Mouse (Mus musculus) adrenal gland, postnatal 10 days (tissue): ENCODE measurements around the gene Slc18b1. TPM values are rescaled to one million over a fixed set of nuclear protein-coding genes. Genes with fewer than 3 reads are reported as not detected.
A peak's percentile ranks its signal among the peaks of the same experiment; 100 is the strongest.
"Not testable (repeated sequence)": the region's sequence is repeated elsewhere in the genome, so short reads cannot be mapped to it uniquely, and the experiment has no call there.

Experiments
- DNase-seq: peaks from one replicate; pipeline ENCODE4 v3.0.0; 2021; ENCODE audit warnings: mixed read lengths
- long read RNA-seq, 2 experiments: library from polyadenylated mRNA; stranded (forward); transcript quantifications; one replicate each; pipeline ENCODE4 v2.0.0; 2021
- total RNA-seq, 2 experiments: library from RNA; stranded (reverse); gene quantifications; 2 replicates each; pipeline ENCODE4 v1.2.3; 2021

The Slc18b1 gene
- 10 to 100 TPM; 24.8 to 34.7 TPM for total RNA-seq
- long read RNA-seq, experiment 1, partial matches to known transcripts = 0 of 3 reads
- long read RNA-seq, experiment 1, other reads (novel, unspliced or antisense) = 1 of 3 reads
- long read RNA-seq, experiment 2, partial matches to known transcripts = 0 of 9 reads
- long read RNA-seq, experiment 2, other reads (novel, unspliced or antisense) = 5 of 9 reads

DNA sequence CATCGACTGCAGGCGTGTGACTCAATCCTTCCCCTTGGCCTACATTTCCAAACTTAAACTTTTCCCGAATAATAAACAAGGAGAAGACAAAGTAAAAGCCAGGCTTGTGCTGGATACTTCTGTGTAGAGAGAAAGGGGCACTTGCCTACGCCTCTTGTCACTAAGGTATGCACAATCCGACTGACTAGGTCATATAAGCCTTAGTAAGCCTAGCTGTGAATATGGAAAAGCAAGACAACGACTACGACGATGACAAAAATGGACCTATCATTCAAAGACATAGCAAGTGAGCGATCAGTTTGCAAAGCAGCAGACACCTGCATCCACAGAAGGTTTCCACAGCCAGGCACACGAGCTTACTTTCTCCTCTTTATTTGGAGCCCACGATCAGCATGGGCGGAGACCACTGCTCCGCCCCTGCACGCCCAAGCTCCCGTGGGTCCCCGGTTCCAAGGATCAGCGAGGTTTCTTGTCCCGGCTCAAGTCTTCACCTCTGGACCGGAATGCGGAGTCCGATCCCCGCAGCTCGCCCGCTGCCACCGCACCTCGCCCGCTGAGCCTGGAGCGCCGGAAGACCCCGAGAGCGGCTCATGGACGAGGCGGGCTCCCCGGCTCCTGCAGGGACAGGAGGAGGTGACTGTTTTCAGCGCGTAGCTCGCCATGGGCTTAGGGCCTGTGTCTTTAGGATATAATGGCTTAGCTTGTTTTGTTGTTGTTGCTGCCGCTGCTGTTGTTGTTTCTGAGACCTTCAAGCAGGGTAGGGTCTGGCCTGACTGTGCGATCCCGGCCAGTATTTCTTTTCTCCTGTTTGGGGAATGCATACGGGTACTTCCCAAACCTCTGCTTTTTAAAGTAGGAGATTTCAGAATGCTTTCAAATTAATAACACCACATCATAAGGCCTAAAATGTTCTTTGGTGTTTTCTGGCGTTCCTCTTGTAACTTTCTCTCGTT lies at the start of gene Slc18b1:
Slc18b1 (plus strand) TSS at position 436 of the 953 bp plus-strand sequence.
- DNase-seq = peak; percentile 71

DNA sequence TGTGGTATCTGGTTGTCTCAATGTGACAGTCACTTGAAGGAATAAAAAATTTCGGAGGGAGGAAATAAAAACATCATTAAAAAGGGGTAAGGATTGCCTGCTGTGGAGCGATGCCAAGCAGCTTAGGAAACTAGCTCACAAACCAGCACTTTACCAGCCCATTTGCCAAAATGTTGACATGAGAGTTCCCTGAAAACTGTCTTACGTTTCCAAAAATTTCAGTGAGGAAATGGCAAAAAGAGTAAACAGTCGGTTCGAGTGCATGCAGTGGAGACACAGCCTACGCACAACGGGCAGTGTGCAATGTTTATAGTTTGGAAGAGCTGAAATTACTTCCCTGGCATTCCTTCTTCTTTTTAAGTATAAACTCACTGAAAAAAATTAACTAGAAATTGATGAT lies 42.6 kb upstream of the Slc18b1 start:
- DNase-seq = no peak

DNA sequence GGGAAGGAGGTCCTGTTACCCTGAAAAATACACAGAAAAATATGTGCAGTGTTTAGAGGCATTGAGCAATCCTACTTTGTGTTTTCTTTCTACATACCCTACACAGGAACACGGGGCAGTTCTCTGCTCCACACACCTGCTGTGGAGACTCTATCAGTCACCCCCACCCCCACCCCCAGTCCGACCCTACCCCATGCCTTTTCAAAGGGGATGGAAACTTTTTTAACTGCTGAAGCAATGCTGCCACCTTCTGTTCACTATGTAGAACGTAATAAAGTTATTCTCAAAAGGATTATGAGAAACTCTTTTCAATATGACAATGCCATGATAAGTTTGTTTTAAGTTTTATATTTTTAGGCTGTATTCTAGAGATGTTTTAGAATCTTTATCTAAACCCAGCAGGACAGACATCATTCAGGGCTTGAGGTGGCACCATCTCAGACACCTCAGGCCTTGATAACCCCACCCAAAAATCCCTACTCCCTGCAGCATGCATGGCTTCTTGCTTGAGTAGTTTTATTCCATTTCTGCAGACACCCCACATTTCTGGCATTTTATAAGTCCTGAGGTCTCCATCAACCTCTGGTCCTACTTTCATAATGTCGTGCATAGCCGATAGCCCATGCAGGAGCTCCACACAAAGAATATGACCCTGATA lies 19.4 kb upstream of the Slc18b1 start:
- DNase-seq = no peak

DNA sequence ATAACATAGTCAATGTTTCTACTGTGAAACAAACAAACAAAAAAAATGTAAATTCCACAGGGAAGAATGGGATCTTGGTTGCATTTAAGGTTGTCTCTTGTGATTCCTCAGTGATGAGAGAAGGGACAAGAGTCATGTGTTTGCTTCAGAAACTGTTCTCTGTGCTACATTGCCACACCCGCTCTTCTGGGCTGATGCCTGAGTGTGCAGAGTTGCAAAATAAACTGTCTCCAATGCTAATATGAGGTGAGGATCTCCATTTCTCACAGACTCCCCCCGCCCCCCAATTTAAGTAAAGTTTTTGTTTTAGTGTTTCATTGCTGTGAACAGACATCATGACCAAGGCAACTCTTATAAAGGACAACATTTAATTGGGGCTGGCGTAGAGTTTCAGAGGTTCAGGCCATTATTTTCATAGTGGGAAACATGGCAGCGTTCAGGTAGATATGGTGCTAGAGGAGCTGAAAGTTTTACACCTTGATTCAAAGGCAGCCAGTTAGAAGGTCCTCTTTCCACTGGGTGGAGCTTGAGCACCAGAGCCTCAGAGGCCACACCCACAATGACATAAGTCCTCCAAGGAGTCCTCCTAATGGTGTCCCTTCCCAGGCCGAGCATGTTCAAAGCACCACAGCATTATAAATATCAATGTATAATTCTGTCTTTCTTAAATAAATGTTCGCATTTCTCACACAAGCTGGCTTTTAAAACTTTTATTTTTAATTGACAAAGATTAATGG lies 16.1 kb upstream of the Slc18b1 start:
- DNase-seq = peak; percentile 15

DNA sequence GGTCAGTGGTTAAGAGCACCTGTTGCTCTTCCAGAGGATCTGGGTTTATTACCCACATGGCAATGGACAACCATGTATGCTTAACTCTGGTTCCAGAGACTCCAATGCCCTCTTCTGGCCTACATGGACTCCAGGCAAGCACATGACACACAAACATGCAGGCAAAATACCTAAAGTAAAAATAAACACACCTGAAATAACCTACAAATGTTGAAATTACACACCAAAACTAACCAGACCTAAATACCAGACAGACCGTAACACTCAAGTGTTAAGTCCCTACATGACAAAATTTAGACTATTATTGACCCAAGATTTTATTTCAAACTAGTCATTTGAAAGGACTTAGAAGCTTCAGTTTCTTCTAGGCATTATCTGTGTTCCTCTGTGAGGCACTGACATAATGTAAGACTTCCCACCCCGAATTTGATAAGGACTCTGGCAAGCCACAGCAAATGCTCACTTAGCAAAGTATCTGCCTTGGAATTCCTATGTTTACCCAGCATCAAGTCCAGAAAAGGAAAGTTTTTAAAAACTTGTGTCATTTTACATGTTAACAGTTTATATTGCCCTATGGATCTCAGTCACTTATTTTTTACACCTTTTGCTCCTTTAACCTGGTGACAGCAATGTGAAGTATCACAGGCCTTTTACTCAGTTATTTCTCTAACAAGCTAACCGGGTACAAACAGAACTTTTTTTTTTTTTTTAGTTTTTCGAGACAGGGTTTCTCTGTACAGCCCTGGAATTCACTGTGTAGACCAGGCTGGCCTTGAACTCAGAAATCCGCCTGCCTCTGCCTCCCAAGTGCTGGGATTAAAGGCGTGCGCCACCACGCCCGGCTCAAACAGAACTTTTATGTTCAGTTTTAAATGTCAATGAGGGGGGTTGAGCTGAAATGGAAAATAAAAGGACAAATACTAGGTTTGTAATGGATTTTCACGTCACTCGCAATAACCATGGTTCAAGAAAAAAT lies 14.7 kb upstream of the Slc18b1 start:
- no peak for DNase-seq

DNA sequence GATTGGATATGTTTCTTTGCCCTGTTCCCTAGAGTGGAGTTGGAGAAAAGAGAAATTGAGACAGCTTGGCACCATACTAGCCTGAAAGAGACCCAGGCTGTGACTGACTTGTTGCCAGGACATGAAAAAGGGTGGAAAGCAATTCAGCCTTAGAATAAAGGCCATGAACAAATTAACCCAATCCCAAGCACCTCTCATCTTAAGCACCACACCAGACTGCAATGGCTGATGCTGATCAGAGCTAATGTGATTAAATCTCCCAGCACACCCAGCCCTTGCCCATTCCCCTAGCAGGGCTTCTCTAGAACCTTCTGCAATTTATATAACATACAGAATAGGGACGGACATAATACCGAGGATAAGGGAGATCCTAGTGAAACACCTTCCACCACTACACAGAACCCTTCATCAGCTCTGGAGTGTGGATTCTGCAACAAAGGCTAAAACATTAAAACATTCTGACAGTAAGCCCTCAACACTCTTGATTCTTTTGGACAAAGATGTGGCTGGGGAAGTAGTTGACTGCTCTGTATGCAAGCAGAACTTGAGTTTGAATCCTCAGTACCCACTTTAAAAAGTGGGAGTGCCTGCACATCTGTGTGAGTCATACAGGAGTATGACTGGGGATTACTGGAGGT lies 13.8 kb upstream of the Slc18b1 start:
- DNase-seq = no peak

DNA sequence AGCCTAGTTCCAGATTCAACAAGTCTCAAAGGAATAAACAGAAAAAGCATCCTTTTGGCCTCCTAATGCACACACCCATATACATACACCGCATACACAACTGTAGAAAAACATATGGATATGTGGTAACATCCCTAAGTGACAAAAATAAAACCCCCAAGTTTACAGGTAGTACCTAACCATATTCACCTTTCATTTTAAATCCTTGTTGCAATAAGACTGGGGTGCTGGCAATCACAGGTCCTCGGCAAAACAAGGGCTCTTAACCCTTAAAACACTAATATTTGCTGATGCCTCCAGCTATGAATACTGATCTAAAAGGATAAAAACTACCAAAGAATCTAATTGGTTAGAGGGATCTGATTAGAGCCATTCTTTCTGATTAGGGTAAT lies 13.3 kb upstream of the Slc18b1 start:
- DNase-seq = no peak

DNA sequence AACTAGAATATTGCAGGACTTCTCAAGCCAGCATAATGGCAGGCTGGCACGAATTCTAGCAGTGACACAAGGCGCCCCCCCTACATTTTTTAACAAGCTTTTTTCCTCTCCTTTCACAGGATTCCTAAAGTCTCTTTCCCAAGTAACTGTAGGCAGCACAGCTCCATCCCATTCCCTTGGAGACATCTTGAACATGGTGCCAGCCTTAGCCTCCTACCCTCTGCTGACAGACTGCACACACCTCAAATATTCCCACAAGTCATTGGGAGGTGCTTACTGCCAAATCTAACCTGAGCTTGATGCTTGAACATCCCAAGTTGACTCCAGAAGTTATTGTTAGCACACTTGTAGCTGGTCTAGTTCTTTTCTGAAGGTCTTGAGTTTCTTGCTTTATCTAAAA lies 12.7 kb upstream of the Slc18b1 start:
- DNase-seq = no peak

DNA sequence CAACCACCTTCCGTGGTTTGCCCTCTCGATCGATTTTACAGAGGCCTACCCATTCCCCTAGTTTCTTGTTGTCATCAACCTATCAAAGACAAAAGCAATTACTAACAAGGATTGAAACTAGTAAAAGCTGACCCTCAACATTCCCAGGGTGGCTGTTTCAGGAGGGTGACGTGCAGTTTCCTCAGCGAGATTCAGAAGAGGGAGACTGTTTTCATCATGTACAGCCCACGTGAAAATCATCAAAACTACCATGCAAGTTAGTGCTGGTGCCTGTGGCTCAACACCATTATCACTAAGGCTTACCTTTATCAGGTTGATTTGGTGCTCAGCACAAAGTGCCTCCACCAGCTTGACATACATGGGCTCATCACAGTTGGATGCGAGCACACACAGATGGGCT lies 11.2 kb upstream of the Slc18b1 start:
- DNase-seq = not testable (repeated sequence)

DNA sequence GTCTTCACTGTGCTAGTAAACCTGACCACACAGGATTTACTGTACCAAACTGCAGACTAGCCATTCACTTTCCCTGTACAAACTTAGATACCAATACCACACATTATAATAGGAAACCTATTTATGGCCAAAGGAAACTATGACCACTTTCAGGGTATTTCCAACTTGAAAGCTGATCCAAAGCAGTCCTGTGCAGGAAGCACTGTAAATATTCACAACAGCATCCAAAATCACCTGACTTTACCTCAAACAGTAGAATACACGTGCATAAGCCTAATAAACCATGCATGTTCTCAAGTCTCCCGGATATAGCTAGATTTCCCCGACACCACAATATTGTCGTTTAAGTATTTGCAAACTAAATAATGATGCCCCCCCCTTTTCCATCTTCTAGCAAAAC lies 10.7 kb upstream of the Slc18b1 start:
- DNase-seq = no peak

DNA sequence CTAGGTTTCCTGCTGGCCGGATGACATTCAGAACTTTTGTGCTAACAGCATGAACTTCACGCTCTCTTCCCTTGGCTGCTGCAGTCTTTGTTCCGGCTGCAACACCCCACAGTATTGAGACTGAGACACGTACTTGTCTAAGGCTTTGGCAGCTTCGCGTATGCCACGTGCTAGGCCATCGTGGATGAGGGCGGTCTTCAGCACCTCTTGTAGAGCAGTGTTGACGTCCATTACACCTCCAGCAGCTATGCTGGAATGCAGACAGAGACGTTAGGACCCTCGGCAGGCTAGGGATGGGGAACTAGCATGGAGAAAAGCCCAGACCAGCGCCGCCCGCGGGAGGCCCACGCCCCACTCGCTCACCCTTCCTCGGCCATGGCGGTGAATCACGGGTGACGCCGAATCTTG lies 10.2 kb upstream of the Slc18b1 start:
- DNase-seq = peak; percentile 12

DNA sequence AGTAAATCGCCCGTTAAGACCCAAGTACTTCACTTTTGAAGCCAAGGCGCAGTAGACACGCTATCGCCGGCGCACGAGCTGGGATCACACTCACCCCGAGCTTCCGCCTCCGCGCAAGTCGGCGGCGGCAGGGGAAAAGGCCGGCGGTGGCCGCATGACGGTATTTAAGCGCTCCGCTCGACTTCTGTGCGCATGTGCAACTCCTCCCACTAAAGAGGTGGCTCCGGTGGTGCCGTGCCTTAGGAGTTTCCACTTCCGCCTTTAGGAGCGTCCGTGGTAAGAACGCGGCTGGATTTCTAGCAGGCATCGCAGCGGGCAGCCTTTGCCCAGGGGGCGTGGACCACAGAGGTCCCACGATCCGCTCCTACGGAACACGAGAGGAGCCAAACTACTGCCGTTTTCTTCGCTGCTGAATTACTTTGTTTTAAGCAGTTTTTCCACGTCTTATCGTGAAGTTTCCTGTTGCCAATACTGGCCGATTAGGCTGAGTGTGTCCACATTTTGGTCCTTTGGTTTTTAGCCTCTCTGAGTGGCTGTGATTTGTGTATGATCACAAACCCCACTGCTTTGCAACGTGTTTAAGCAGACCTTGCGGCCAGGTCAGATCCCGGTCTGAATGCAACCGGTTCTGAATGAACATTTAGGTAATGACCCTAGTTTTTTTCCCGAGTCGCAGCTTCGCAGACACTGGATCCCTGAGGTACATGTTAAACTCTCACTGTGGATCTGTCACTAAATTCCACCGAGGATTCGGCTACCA lies 9.5 kb upstream of the Slc18b1 start, which contains the start of gene Rps12:
Rps12 (minus strand) TSS at position 214 of the 760 bp plus-strand sequence.
- peak; percentile 99 for DNase-seq

DNA sequence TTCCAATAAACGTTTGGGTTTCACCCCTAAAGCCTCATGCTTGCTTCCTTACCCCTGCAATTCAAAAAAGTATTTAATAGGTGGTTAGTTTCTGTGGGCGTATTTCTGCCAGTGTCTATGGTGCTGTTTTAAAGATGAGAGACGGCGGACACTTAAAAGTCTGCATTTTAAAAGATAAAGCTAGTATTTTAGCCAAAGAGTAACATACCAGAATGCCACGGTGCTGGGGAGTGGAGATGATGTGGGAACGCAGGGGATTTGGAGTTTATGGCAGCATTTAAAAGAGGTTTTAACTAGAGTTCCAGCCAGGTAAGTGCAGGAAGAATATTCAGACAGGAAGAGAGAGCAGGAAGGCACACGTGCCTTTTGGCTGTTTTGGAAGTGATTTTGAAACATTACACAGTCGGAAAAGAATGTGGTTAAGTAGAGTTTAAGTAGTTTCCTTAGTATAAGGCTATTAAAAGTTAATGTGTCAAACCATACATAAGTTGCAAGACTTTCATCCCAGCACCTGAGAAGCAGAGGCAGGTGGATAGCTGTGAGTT lies 8.7 kb upstream of the Slc18b1 start:
- DNase-seq = no peak

DNA sequence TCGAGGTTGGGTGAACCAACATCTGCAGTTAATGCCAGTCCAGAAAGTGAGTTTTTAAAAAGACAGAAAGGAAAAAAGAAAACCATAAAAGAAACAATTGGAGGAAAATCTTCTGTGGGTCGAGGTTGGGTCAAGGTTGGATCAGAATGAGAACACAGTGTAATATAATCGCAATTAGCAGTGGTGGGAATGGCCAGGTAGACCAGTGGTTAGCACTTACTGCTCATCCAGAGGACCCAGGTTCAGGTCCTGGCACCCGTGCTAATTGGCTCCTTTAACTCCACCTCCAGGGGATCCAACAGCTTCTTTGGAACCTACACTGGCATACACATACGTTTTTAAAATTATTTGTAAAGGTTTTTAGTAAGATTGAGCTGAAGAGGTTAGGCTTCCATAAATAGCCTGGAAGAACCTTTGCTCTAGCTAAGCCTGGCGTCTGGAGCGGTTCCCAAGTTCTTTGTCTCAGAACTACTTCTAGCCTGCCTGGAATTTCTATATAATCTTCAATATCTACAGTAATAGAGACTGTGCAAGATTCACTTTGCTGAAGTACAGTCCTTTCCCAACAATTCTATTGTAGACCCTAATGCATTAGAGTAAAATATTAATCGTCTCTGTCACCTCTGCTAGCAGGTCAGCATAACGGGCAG lies 790 bp upstream of the Slc18b1 start:
- DNase-seq = no peak

DNA sequence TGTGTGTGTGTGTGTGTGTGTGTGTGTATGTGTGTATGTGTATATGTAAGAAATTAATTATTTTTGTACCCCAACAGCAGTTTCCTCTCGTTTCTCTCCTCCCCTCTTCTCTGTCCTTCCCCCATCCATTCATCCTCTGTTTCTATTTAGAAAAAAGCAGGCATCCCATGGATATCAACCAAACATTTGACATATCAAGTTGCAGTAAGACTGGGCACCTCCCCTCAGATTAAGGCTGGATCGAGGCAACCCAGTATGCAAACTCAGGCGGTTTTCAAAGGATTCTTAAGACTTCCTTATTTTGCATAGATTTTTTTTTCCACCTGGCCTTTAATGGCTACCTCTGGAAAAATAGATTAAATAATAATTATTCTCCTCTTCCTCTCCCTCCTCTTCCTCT lies 820 bp downstream of the Slc18b1 start:
- DNase-seq = no peak

DNA sequence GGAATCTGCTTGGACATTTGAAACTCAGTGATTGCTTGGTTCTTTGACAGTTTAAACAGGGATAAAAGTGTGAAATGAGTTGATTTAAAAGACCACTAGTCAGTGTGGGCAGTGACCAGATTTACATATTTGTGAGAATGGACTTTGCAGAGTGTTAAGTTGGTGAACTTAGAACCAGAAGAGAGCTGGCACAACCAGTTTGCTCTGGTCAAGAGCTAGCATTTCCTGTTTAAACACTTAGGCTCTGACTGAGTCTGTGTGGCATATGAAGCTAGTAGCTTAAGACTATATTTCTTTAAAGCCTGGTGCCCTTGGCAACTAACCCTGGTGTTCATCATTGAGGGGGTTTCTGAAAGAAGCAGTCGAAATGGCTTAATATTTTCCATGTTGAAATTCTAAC lies 1.4 kb downstream of the Slc18b1 start:
- DNase-seq = no peak

DNA sequence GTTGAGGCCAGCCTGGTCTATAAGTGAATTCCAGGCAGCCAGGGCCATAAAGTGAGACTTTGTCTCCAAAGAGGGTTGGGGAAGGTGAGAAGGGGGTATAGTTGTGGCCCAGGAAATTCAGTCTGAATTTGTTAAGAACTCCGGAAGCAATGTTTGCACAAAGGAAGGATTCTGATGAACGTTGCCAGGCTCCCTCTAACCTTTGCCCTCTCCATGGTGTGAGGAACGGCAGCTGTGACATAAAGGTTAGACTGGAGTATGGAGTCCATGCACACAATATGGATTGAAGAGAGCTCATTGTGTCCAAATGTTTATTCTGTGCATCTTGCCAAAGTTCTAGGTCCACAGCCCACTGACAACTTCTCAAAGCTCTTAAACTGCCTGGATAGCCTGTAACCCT lies 3.1 kb downstream of the Slc18b1 start:
- DNase-seq = no peak

DNA sequence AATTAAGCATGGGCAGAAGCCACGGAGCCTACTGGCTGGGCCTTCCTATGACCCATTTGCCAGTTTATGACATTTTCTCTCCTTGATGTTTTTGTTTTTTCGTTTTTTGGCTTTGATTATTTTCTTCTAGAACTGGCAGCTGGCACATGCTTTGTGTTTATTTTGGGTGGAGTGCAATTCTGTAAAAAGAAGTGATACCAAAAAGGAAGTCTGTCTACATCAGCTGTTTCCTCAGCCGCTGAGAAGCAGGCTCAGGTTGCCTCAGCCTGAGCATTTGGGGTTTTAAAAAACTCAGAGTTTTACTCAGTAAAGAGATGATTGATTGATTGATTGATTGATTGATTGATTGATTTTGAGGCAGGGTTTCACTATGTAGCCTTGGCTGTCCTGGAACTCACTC lies 6.1 kb downstream of the Slc18b1 start:
- DNase-seq = no peak

DNA sequence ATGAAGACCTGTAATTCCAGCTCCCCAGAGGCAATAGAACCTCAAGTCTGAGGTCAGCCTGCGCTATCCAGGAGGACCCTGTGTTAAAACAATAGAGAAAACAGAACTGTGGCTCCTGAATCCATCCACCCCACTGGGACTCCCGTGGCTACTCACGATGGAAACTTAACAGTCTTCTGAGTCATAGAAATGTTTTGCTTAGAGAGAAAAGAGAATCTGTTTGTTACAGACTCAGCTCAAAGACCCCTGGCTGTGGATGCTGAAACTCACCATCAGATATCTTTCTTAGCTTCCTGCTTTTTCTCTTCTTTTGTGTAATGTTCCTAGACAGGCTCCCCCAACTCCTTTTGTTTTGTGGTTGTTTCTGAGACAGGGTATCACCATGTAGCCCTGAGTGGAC lies 7.9 kb downstream of the Slc18b1 start:
- DNase-seq = no peak
